Mouse (Mus musculus) spleen, postnatal 10 days (tissue): ENCODE data around the gene Rhobtb1.

Source experiments
- DNase-seq, 2 experiments: peaks; one replicate each; pipeline ENCODE4 v3.0.0; 2021 to 2022; ENCODE audit warnings: low spot score in 2 of 2

Rhobtb1 gene

DNA sequence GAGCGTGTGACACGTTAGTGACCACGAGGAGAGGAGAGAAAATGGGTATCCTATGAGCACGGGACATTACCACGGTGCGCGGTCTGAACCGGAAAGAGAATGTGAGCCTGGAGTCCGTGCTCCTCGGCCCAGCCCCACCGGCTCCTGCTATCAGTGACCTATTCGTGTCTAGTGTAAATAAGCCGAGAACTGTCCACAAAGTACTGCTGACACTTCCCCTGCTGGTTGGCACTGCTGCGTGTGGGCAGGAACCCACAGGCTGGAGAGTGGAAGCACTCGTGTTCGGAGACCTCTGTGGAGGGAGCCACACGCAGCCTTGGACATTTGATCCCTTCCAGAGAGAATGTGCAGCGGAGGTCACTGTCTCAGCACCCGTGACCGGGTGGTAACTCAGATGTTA, at the start of gene Rhobtb1:
Gene Rhobtb1, plus strand, starts transcription at position 390 of the 400 bp plus-strand sequence.
- DNase-seq = no peak

DNA sequence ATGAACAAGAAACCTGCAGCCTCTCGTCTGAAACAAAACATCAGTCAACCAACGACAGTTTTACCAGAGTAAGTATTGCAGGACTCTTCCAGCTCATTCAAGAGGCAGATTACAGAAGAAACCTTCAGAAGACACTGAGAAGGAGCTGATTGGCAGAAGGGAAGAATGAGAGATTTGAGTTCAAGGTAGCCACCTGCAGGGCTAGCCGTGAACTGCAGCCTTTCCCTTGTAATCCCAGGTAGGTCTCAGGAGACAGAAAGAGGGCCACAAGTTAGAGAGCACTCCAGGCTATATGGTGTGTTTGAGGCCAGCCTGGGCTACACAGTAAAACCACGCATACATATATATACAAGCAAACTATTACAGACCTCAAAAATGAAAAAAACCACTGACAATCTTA, 49.2 kb upstream of the Rhobtb1 start:
- peak; percentile 9 to 42 for DNase-seq

DNA sequence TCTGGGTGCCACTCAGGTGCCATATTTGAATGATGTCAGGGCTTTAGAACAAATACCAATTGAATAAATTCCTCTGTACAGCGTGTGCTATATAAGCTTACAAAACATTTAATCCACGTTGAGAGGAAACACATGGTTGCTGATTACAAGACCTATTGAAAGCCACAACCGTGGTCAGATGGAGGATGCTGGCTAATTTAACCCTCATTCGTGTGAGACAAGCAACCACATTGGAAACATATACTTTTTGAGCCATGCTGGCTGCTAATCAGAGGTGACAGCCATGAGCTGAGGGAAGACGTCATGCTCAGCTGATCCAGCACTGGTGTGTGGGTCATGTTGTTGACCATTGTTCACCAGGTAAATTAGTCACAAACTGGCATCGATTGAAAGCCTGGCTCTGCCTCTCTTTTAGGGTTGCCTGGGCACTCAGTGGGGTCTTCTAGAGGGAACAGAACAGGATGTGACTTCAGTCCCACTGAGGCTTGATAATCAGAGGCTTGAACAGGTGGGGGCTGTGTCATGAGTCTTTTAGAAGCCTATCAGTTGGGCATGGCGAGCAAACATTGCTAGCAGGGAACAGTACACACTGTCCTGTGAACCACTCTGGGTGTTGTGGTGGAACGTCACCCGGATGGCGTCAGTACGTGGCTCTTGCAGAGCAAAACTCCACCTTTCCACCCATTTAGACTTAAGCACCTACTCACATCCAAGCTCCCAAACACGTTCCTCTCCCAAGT, 46.9 kb upstream of the Rhobtb1 start:
- no peak for DNase-seq

DNA sequence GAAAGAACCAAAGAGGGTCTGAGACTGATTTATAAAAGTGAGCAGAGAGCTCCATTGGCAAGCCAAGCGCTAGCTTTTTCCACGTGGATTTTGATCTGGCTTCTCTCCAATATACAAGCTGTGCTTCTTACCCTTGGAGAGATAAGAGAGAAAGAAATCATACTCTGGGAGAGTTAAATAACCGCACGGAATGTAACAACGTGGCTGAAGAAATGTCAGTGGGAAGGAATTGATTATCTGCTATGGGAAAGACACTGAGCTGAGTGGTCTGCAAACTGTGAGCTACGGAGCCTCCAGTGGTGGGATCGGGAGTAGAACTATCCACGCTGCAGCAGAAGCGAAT, 46.4 kb upstream of the Rhobtb1 start:
- DNase-seq = no peak

- no peak for DNase-seq
These were observed 44.4 kb upstream of the Rhobtb1 start for GRCm38 (mm10) chr10:69106796-69107195.

- DNase-seq = no peak
These were observed 44.0 kb upstream of the Rhobtb1 start for GRCm38 (mm10) chr10:69107253-69107652.

DNA sequence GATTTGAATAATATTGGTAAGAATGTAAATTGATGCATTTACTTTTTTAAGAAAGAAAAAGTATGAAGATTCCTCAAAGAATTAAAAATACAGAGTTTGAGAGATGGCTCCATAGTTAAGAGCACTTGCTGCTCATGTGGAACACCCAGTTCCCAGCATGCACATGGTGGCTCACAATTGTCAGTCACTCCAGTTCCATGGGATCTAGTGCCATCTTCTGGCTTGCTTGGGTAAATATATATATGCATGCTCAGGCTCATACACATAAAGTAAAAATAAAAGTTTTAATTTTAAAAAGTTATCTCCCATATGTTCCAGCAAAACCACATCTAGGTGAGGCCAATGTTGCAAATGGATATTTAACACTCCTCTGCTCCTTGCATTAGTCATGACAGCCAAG, 36.9 kb upstream of the Rhobtb1 start:
- DNase-seq = no peak

DNA sequence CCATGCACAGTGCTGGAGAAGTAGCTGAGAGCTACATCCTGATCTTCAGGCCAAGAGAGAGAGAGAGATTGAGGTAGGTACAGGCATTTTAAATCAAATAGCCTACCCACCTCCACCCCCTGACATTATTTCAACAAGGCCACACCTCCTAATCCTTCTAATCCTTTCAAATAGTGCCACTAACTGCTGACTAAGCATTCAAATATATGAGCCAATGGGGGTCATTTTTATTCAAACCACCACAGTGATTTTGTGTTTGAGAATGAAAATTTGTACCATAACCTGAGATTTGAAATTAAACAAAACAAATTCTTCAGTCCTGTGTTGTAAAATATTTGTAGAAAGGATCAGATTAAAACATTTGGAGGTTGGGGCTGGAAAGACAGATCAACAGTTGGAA, 33.2 kb upstream of the Rhobtb1 start:
- DNase-seq = no peak

DNA sequence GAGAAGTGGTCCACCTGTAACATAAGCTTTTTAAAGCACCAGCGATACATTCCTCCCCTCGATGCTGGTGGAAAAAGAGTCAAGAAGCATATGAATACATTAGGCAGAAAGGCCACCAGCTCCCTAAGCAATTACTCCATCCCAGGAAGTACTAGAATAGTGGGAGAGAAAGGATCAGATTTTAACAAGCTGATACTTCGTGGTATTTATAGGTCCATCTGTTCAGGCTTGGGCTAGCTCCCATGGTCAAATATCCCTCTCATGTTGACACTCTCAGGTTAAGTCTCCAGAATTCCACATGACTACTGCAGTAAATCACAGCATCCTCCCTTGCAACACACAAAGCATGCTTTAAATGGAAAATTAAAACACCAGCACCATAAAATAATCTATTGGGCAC, 32.3 kb upstream of the Rhobtb1 start:
- DNase-seq = no peak

- DNase-seq = no peak
These were observed 31.8 kb upstream of the Rhobtb1 start for GRCm38 (mm10) chr10:69119456-69119855.

DNA sequence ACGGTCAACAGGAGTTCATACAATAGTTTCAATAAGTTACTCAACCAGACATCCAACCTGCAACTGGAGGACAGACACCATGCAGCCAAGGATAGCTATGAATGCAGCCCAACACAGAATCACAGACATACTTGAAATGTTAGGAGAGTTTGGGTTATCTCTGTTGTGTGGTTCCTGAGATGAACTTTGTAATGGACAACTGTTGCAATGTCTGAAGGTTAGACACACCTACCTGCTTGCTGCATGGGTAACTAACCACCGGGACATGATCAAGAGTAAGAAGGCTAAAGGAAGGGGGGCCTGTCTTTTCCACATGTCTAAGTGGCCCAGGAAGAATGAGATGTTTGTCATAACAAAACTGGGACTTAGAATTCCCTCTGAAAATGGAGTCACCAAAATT, 24.7 kb upstream of the Rhobtb1 start:
- no peak for DNase-seq

GRCm38 (mm10) chr10:69128531-69128930, 22.7 kb upstream of the Rhobtb1 start:
- DNase-seq = no peak

GRCm38 (mm10) chr10:69130613-69131012, 20.6 kb upstream of the Rhobtb1 start:
- DNase-seq = no peak

GRCm38 (mm10) chr10:69134356-69134755, 16.9 kb upstream of the Rhobtb1 start:
- DNase-seq = no peak

DNA sequence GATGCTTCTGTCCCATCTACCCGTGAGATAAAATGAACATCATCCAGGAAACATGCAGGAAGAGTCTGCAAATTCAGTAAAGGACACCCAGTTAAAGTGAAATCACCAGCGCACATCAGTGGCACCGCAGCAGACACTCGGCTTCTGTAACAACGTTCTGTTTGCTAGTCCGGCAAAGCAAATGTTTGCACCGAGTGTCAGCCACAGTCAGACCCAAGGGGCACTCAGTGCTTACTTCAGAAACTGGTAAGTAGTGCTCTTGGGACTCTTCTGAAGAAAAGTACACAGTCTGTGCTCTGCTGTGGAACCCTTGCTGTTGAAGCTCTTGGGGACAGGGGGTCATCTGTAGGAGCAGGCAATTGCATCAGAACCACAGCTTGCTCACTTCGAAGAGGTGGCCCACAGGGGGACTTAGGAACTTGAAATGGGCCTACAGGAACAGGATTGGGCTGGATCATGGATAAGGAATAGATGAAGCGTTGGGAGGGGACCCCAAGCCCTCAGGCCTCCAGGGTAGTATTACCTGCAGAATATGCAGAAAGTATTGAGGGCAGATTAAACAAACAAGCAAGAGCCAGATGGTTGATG, 14.9 kb upstream of the Rhobtb1 start:
- no peak for DNase-seq

- DNase-seq = no peak
These were observed 2.0 kb upstream of the Rhobtb1 start for GRCm38 (mm10) chr10:69149252-69149651.

GRCm38 (mm10) chr10:69152971-69153370, 1.7 kb downstream of the Rhobtb1 start:
- no peak for DNase-seq

- no peak for DNase-seq
These were observed 4.4 kb downstream of the Rhobtb1 start for GRCm38 (mm10) chr10:69155428-69156175.

GRCm38 (mm10) chr10:69156462-69156861, 5.2 kb downstream of the Rhobtb1 start:
- DNase-seq = no peak

- no peak for DNase-seq
These were observed 6.2 kb downstream of the Rhobtb1 start for GRCm38 (mm10) chr10:69157471-69157870.

- no peak for DNase-seq
These were observed 9.6 kb downstream of the Rhobtb1 start for GRCm38 (mm10) chr10:69160877-69161276.

DNA sequence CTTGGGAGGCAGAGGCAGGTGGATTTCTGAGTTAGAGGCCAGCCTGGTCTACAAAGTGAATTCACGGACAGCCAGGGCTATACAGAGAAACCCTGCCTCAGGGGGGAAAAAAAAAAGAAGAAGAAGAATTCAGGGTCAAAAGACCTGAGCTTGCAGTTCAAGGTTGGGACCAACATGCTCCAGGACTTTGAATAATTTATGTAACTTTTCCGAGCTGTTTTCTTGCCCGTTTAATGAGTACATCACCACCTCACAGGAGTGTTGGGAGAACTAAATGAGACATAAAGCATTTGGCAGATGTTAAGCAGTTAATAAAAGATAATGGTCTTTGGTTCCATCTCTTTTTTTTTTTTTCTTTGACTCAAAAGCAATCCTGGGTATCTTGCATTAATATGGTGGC, 10.3 kb downstream of the Rhobtb1 start:
- no peak for DNase-seq

- DNase-seq = no peak
These were observed 11.3 kb downstream of the Rhobtb1 start for GRCm38 (mm10) chr10:69162577-69162976.
